Mouse (Mus musculus) olfactory bulb, adult 2 months (tissue): ENCODE measurements around the gene Tmem176b. TPM values are rescaled to one million over a fixed set of nuclear protein-coding genes. Genes with fewer than 3 reads are reported as not detected.

ENCODE experiments used
- H3K27ac ChIP-seq: fragments of 200-500 bp; 2 replicates; pipeline ENCODE4 v1.5.1; 2012; ENCODE audit warnings: low read depth, low read length; ENCODE audit not compliant: insufficient read depth
- H3K4me1 ChIP-seq: fragments of 200-500 bp; 2 replicates; pipeline ENCODE4 v1.6.1; 2012; ENCODE audit warnings: low read length; ENCODE audit not compliant: control insufficient read depth, insufficient read depth
- H3K4me3 ChIP-seq: fragments of 200-500 bp; 2 replicates; pipeline ENCODE4 v1.5.1; 2012; ENCODE audit warnings: mild to moderate bottlenecking, low read depth, low read length, moderate library complexity; ENCODE audit not compliant: insufficient read depth
- CTCF ChIP-seq: fragments of 200-500 bp; IDR thresholded peaks from 2 replicates; pipeline ENCODE4 v1.5.1; 2012; ENCODE audit warnings: low read depth, mild to moderate bottlenecking, low read length, moderate library complexity; ENCODE audit not compliant: insufficient read depth
- POLR2A ChIP-seq: fragments of 200-500 bp; IDR thresholded peaks from 2 replicates; pipeline ENCODE4 v1.6.1; 2012; ENCODE audit warnings: mild to moderate bottlenecking, low read depth, low read length, moderate library complexity; ENCODE audit not compliant: insufficient read depth
- WGBS: fragments of 180-500 bp; shearing (Covaris S2); methylation state at CpG from one replicate; pipeline ENCODE4 v1.1.7; 2018; 5-methylcytosine and 5-hydroxymethylcytosine counted together
- polyA plus RNA-seq: library from polyadenylated mRNA; stranded (reverse); fragments of >200 nt; gene quantifications from 2 replicates; pipeline ENCODE4 v1.2.4, GENCODE M21; 2012; ENCODE audit warnings: low replicate concordance; ENCODE audit not compliant: missing spikeins, insufficient read depth, insufficient read length

Tmem176b gene
- polyA plus RNA-seq, 1 experiment, result not detected

DNA sequence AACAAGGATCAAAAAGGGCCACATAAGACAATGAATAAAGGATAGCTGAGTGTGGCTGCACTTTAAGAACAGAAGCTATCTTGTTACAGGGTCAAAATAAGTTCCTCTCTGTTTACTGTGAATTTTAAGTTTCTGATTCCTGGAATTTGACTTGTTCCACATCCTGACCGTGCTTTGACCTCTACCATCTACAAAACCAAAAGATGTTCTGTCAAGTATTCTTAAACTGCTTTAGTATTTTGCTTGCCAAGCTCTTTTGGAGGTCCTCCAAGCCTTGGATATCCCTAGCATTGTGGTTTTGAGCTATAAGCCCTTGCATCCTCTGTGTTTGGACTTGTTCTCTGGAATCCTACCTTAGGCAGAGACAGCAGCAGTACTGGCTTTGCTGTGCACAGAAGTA, 56.1 kb downstream of the Tmem176b start:
- no peak for TF ChIP-seq POLR2A
- H3K4me1 ChIP-seq, result no peaks in the 10 kb centered on the region
- WGBS, result 70% methylated on average over 1 of the region's 1 CpGs
- no peak overlapping the region for H3K4me3 ChIP-seq
- H3K27ac ChIP-seq, result no peak overlapping the region

DNA sequence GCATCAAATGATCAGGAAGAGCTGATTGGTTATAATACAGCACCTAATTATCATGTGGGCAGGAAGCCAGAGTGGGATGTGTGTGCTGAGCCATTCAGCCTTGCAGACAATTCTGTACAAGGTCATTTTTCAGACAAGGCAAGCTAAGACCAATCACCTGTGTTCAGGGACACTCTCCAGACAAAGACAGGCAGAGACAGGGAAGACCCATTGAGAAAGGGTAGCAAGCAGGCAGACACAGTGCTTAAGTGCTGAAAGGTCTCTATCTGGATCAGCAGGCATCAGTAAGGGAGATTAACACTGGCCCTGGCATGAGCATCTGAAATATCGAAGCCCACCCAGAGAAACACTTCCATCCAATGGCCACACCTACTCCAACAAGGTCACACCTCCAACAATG, 56.9 kb downstream of the Tmem176b start:
- Histone ChIP-seq H3K27ac (no peak overlapping the region), H3K4me1 (no peaks in the 10 kb centered on the region), H3K4me3 (no peak overlapping the region)
- TF ChIP-seq POLR2A (no peak), CTCF (no peak)
- WGBS, result 92% methylated on average over 1 of the region's 1 CpGs

Other genes with a start within 250 kb of the Tmem176b start
- gene Repin1, start 247.6 kb downstream of the Tmem176b start, polyA plus RNA-seq, result not detected in 2 replicates
- not detected in 2 replicates for gene Gm44965, start 247.6 kb downstream of the Tmem176b start, polyA plus RNA-seq
- gene Zfp775, start 239.4 kb downstream of the Tmem176b start, polyA plus RNA-seq, result not detected in 2 replicates
- gene AI854703, start 214.7 kb downstream of the Tmem176b start, polyA plus RNA-seq, result not detected in 2 replicates
- gene Gimap8, start 194.3 kb downstream of the Tmem176b start, polyA plus RNA-seq, result not detected in 2 replicates
- gene Gimap9, start 165.4 kb downstream of the Tmem176b start, polyA plus RNA-seq, result not detected in 2 replicates
- gene Gimap4, start 156.9 kb downstream of the Tmem176b start, polyA plus RNA-seq, result not detected in 2 replicates
- gene Gimap6, start 133.3 kb downstream of the Tmem176b start, polyA plus RNA-seq, result 336 TPM in 1 of 2 replicates, not detected in the other
- not detected in 2 replicates for gene Gm28053, start 122.9 kb downstream of the Tmem176b start, polyA plus RNA-seq
- gene Gimap7, start 122.9 kb downstream of the Tmem176b start, polyA plus RNA-seq, result not detected in 2 replicates
- gene Gimap1, start 102.4 kb downstream of the Tmem176b start, polyA plus RNA-seq, result not detected in 2 replicates
- gene Gimap5, start 95.3 kb downstream of the Tmem176b start, polyA plus RNA-seq, result not detected in 2 replicates
- gene Gimap3, start 70.6 kb downstream of the Tmem176b start, polyA plus RNA-seq, result not detected in 2 replicates
- not detected in 2 replicates for gene Tmem176a, start 577 bp downstream of the Tmem176b start, polyA plus RNA-seq
- not detected in 2 replicates for gene Aoc1, start 31.4 kb upstream of the Tmem176b start, polyA plus RNA-seq
- gene 1600015I10Rik, start 88.4 kb upstream of the Tmem176b start, polyA plus RNA-seq, result not detected in 2 replicates
- not detected in 2 replicates for gene Doxl2, start 133.5 kb upstream of the Tmem176b start, polyA plus RNA-seq
- not detected in 2 replicates for gene Svs1, start 145.4 kb upstream of the Tmem176b start, polyA plus RNA-seq
- gene Gpnmb, start 195.1 kb upstream of the Tmem176b start, polyA plus RNA-seq, result not detected in 2 replicates
- not detected in 2 replicates for gene Malsu1, start 232.3 kb upstream of the Tmem176b start, polyA plus RNA-seq